Mouse (Mus musculus) olfactory bulb, adult 2 months (tissue): ENCODE results near the gene Krt14.

Experiments
- CTCF ChIP-seq: fragments of 200-500 bp; IDR thresholded peaks from 2 replicates; pipeline ENCODE4 v1.5.1; 2012; ENCODE audit warnings: low read depth, mild to moderate bottlenecking, low read length, moderate library complexity; ENCODE audit not compliant: insufficient read depth
- POLR2A ChIP-seq: fragments of 200-500 bp; IDR thresholded peaks from 2 replicates; pipeline ENCODE4 v1.6.1; 2012; ENCODE audit warnings: mild to moderate bottlenecking, low read depth, low read length, moderate library complexity; ENCODE audit not compliant: insufficient read depth

DNA sequence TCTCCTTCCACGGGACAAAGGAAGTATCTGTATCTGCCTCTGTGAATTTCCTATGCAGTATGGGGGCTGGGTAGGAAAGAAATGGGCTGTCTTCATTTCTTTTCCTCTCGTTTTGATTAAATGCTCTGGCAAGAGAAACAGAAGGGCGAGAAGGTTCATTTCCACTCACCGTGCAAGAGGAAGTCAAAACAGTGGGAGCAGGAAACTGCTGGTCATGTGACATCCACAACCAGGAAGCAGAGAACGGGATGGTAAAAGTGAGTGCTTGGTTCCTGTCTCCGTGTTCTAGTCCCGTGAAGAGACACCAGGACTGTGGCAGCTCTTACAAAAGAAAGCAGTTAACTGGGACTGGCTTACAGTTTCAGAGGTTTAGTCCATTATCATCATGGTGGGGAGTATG, 25.6 kb downstream of the Krt14 start:
- no peak for TF ChIP-seq POLR2A
- TF ChIP-seq CTCF, result no peak
